Mouse (Mus musculus) embryonic fibroblast, embryonic 13.5 days (primary cell): ENCODE data around the gene Cdc42bpa.

ENCODE experiments used
- CTCF ChIP-seq: IDR thresholded peaks from 2 replicates; pipeline ENCODE4 v1.5.1; 2011; ENCODE audit warnings: mild to moderate bottlenecking, control low read depth, low read length, moderate library complexity, borderline replicate concordance; ENCODE audit not compliant: insufficient read depth
- POLR2A ChIP-seq: IDR thresholded peaks from 2 replicates; pipeline ENCODE4 v1.6.1; 2011; ENCODE audit warnings: low read depth, mild to moderate bottlenecking, control low read depth, low read length, moderate library complexity

- TF ChIP-seq CTCF: no peak
- TF ChIP-seq POLR2A: no peak
Observed at GRCm38 (mm10) chr1:180171883-180172282, 211.6 kb downstream of the Cdc42bpa start.
